Mouse (Mus musculus): ENCODE measurements at regions not wholly inside any gene's neighbourhood (a gene's known extent, or its start where the extent isn't known, plus 50 kb on each side); places are given as distances from the start of the nearest gene placed in this dataset.

GRCm38 (mm10) chr5:112634701-112635100, 57.7 kb upstream of the Sez6l start:
- Histone ChIP-seq H3K36me3 (replicated peaks) (no peaks in the 10 kb centered on the region), H3K27ac (replicated peaks) (no peak overlapping the region), H3K4me1 (peaks cover 17% of the 10 kb centered on the region), H3K4me3 (no peak overlapping the region), H3K27me3 (replicated peaks; ENCODE audit: low read depth, poor library complexity, severe bottlenecking) (peaks cover 8% of the 10 kb centered on the region; the same call in 1 of the 2 replicates), H3K9me3 (peaks cover 5% of the 10 kb centered on the region; the same call in 1 of the 2 replicates)
- no peak for DNase-seq (ENCODE audit: low spot score)
- 74% methylated on average over 3 of the region's 3 CpGs for WGBS

- peaks cover 23% of the 10 kb centered on the region for H3K27me3 ChIP-seq (replicated peaks; ENCODE audit: low read depth, poor library complexity, severe bottlenecking)
- DNase-seq (ENCODE audit: low spot score): peak; percentile 41
- H3K36me3 ChIP-seq (replicated peaks): no peaks in the 10 kb centered on the region
- H3K4me1 ChIP-seq: peaks cover 41% of the 10 kb centered on the region
- no peak overlapping the region; the same call in 1 of the 2 replicates for H3K27ac ChIP-seq (replicated peaks)
- H3K4me3 ChIP-seq: no peak overlapping the region
- peaks cover 5% of the 10 kb centered on the region; the same call in 1 of the 2 replicates for H3K9me3 ChIP-seq
- WGBS: 17% methylated on average over 7 of the region's 7 CpGs
Observed at GRCm38 (mm10) chr5:112631766-112632165, 54.8 kb upstream of the Sez6l start.

GRCm38 (mm10) chr5:112629656-112630055, 52.7 kb upstream of the Sez6l start:
- peaks cover 5% of the 10 kb centered on the region; the same call in 1 of the 2 replicates for H3K9me3 ChIP-seq
- H3K4me1 ChIP-seq: peaks cover 53% of the 10 kb centered on the region
- no peaks in the 10 kb centered on the region for H3K36me3 ChIP-seq (replicated peaks)
- DNase-seq (ENCODE audit: low spot score): no peak
- H3K27me3 ChIP-seq (replicated peaks; ENCODE audit: low read depth, poor library complexity, severe bottlenecking): peaks cover 28% of the 10 kb centered on the region
- H3K27ac ChIP-seq (replicated peaks): no peak overlapping the region
- H3K4me3 ChIP-seq: no peak overlapping the region
- WGBS: 67% methylated on average over 2 of the region's 2 CpGs

- peaks cover 5% of the 10 kb centered on the region; the same call in 1 of the 2 replicates for H3K9me3 ChIP-seq
- WGBS: 27% methylated on average over 18 of the region's 18 CpGs
- peaks cover 28% of the 10 kb centered on the region for H3K27me3 ChIP-seq (replicated peaks; ENCODE audit: low read depth, poor library complexity, severe bottlenecking)
- H3K27ac ChIP-seq (replicated peaks): no peak overlapping the region
- no peaks in the 10 kb centered on the region for H3K36me3 ChIP-seq (replicated peaks)
- H3K4me1 ChIP-seq: peaks cover 56% of the 10 kb centered on the region
- DNase-seq (ENCODE audit: low spot score): no peak
- no peak overlapping the region for H3K4me3 ChIP-seq
Observed at GRCm38 (mm10) chr5:112628073-112628790, 51.2 kb upstream of the Sez6l start.

- peaks cover 5% of the 10 kb centered on the region; the same call in 1 of the 2 replicates for H3K9me3 ChIP-seq
- H3K4me3 ChIP-seq: no peak overlapping the region
- no peak for DNase-seq (ENCODE audit: low spot score)
- peaks cover 56% of the 10 kb centered on the region for H3K4me1 ChIP-seq
- H3K27me3 ChIP-seq (replicated peaks; ENCODE audit: low read depth, poor library complexity, severe bottlenecking): peaks cover 35% of the 10 kb centered on the region
- no peaks in the 10 kb centered on the region for H3K36me3 ChIP-seq (replicated peaks)
- H3K27ac ChIP-seq (replicated peaks): no peak overlapping the region; the same call in 1 of the 2 replicates
- WGBS: 55% methylated on average over 14 of the region's 14 CpGs
Observed at GRCm38 (mm10) chr5:112627305-112627704, 50.3 kb upstream of the Sez6l start.

All from embryonic facial prominence, embryonic 10.5 days (tissue).